Mouse (Mus musculus): ENCODE results near the gene Isca1. TPM values are rescaled to one million over a fixed set of nuclear protein-coding genes. Genes with fewer than 3 reads are reported as not detected.

Isca1 gene
- polyA plus RNA-seq (2016; fragmentation: Nextera tagmentation; extraction: Ambion mirVana), result 155 and 159 TPM in 2 replicates

DNA sequence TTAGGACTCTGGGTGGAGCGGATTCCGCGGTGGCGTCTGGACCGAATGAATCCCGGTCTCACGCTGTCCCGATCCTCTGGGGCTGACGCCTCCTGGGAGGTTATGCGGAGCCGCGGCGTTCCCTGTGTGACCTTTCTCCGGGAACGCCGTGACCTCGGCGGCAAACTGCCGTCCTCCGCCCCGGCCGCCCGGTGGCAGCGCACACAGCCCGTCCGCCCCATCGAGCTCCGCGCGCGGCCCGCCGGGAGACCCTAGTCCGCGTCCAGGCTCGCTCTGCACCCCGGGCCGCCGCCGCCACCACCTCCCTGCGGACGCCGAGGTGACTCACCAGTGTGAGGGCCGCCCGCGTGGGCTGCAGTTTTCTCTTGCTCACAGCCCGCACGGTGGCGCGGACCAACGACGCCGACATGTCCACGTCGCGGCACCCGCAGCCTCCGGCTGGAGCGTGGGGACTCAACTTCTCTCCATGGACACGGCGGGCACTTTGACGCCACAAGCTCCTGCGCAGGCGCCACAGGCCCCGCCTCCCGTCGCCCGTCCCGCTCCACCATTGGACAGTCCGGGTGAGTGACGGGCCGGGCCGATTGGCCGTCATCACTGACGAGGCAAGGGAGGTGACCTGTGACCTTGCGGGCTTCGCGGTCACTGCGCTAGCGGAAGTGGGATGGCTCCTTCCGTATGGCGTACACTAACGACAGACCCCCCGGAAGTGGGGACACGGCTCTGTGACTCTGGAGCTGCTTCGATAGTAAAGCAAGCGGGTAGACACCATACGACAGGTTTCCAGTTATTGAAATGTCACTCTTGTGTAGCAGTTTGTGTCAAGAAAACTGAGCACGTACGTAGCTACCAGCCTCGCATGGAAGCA lies at the start of gene Isca1:
Isca1 (minus strand) TSS at position 515 of the 868 bp plus-strand sequence.
- peak; percentile 96 for ATAC-seq (ENCODE audit: insufficient number of reproducible peaks, low FRiP score)

DNA sequence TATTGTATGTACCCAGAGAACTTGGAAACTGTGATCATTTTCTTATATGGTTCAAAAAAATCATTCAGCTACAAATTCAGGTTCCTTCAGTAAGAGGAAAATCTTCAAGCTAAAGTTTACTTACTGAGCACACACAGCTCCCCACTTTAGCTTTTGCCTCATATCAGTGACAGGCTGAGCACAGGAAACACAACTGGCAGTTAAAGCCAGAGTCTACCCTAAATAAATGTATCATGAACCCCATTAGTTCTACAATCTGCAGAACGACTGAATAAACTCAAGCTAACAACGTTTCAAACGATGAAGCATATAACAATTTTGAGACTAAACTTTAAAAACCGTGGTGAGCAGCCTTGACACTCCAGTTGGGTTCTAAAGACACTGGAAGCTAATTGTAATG lies 47.7 kb upstream of the Isca1 start:
- Histone ChIP-seq H3K27ac (ENCODE audit: poor library complexity, severe bottlenecking) (no peak overlapping the region), H3K4me3 (no peak overlapping the region), H3K36me3 (peaks cover 61% of the 10 kb centered on the region), H3K4me2 (no peak overlapping the region), H3K9me3 (replicated peaks) (no peaks in the 10 kb centered on the region), H3K4me1 (replicated peaks) (peaks cover 39% of the 10 kb centered on the region), H3K9ac (no peak overlapping the region), H3K27me3 (replicated peaks) (no peaks in the 10 kb centered on the region)
- WGBS, result 83% methylated on average over 4 of the region's 4 CpGs
- ATAC-seq (ENCODE audit: insufficient number of reproducible peaks, low FRiP score), result no peak

More for the DNA sequence above, at the start of gene Isca1:
- peak within 1 kb of the TSS; percentile 91 for H3K4me3 ChIP-seq
- peak within 1 kb of the TSS; percentile 81 for H3K4me2 ChIP-seq
- H3K27ac ChIP-seq (ENCODE audit: poor library complexity, severe bottlenecking), result peak within 1 kb of the TSS; percentile 99
- peaks cover 17% of the 10 kb centered on the region for H3K36me3 ChIP-seq
- peak within 1 kb of the TSS; percentile 96 for H3K9ac ChIP-seq
- WGBS, result under 1% methylated on average over 91 of the region's 91 CpGs
- no peaks in the 10 kb centered on the region for H3K9me3 ChIP-seq (replicated peaks)
- no peaks in the 10 kb centered on the region for H3K27me3 ChIP-seq (replicated peaks)
- H3K4me1 ChIP-seq (replicated peaks), result peaks cover 47% of the 10 kb centered on the region

DNA sequence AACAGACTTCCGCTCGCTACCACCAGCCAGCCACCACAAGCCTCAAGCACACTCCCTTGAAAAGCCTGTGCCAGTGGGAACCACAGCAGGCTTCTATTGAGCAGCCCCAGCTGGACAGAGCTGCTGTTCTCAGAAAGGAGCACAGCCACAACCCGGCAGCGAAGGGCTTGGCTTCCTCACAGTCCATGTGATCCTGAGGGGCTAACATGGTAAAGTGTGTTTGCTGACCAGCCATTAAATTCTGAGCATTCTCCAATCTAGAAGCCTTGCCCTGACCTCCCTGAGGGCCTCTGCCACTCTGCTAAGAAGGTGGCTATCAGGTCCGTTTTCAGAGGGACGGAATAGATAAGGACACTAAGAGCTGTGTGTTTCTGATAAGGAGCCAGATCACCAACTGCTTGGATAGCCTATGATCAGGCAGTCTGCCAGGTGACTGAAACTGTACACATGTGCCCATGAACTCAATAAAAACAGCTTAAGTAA lies 44.5 kb upstream of the Isca1 start:
- H3K4me2 ChIP-seq, result 0 out of 2 replicates have a peak overlapping the region, but pooled peaks have one; percentile 8
- H3K4me3 ChIP-seq, result no peak overlapping the region
- peaks cover 77% of the 10 kb centered on the region for H3K36me3 ChIP-seq
- H3K9ac ChIP-seq, result no peak overlapping the region
- 29% methylated on average over 6 of the region's 6 CpGs for WGBS
- peak overlapping the region; percentile 70 for H3K27ac ChIP-seq (ENCODE audit: poor library complexity, severe bottlenecking)
- H3K27me3 ChIP-seq (replicated peaks), result no peaks in the 10 kb centered on the region
- peak; percentile 94 for ATAC-seq (ENCODE audit: insufficient number of reproducible peaks, low FRiP score)
- peaks cover 19% of the 10 kb centered on the region for H3K4me1 ChIP-seq (replicated peaks)
- H3K9me3 ChIP-seq (replicated peaks), result no peaks in the 10 kb centered on the region

DNA sequence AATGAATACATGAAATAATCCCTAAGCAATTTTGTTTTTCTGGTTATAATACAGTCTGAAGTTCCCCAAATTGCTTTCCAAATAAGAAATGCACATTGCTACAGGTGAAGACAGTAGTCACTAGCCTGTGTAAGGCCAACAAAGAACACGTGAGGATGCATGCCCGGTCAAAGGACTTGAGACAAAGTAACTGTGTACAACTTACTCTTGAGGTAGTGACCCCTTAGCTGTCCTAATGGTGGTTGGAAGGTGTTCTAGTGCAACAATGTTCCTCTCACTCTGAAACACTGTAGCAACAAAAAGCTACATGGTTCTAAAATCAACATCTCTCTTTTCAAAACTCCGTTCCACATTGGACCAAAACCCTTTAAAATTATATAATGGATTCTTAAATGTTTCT lies 42.0 kb upstream of the Isca1 start:
- ATAC-seq (ENCODE audit: insufficient number of reproducible peaks, low FRiP score), result no peak
- Histone ChIP-seq H3K27ac (ENCODE audit: poor library complexity, severe bottlenecking) (no peak overlapping the region), H3K4me1 (replicated peaks) (peaks cover 8% of the 10 kb centered on the region), H3K4me3 (no peak overlapping the region), H3K9ac (no peak overlapping the region), H3K36me3 (peaks cover 87% of the 10 kb centered on the region), H3K4me2 (no peak overlapping the region), H3K27me3 (replicated peaks) (no peaks in the 10 kb centered on the region), H3K9me3 (replicated peaks) (no peaks in the 10 kb centered on the region)
- WGBS, result 97% methylated on average over 3 of the region's 3 CpGs

DNA sequence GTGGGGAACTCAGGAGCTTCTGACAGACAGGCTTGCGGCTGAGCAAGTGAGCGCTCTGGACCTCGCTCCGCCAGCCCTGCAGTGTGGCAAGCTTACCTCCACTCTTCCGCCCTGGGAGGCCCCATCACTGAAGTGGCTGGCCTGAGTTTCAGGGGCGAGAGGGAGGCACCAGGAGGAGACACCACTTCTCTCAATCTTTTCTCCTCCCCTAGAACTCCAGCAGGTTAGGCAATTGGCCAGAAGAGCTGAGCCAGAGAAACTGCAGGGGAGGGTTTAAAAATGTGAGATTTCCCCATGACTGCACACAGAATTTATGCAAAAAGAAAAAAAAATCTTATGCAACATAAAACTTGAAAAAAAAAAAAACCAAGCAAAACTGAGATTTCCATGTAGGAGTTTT lies 31.4 kb upstream of the Isca1 start:
- no peaks in the 10 kb centered on the region for H3K9me3 ChIP-seq (replicated peaks)
- no peak overlapping the region for H3K9ac ChIP-seq
- no peaks in the 10 kb centered on the region for H3K27me3 ChIP-seq (replicated peaks)
- no peak overlapping the region for H3K4me3 ChIP-seq
- H3K27ac ChIP-seq (ENCODE audit: poor library complexity, severe bottlenecking), result no peak overlapping the region
- no peak for ATAC-seq (ENCODE audit: insufficient number of reproducible peaks, low FRiP score)
- 0 out of 2 replicates have a peak, but pooled peaks cover 3% of the 10 kb centered on the region for H3K4me1 ChIP-seq (replicated peaks)
- H3K36me3 ChIP-seq, result peaks cover 96% of the 10 kb centered on the region
- 81% methylated on average over 6 of the region's 6 CpGs for WGBS
- no peak overlapping the region for H3K4me2 ChIP-seq

DNA sequence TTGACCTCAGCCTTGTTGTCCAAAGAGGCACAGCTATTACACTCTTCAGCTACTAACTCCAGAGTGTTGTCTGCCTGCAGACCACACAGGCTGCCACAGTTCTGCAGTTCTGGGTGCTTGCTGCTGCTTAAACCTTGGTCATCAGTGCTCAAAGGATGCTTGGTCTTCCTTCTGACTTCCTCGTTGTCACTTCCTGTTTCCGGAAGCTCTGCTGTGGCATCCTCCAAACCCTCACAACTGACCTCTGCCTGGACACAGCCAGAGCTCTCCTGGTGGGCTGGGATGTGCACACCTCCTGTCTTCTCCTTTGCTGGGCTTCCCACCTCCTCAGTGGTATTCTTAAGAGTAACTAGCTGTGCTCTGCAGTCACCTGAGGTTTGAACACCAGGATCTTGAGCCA lies 30.5 kb upstream of the Isca1 start:
- Histone ChIP-seq H3K27me3 (replicated peaks) (no peaks in the 10 kb centered on the region), H3K4me3 (no peak overlapping the region), H3K9me3 (replicated peaks) (no peaks in the 10 kb centered on the region), H3K36me3 (peaks cover 96% of the 10 kb centered on the region), H3K9ac (no peak overlapping the region), H3K4me1 (replicated peaks) (0 out of 2 replicates have a peak, but pooled peaks cover 3% of the 10 kb centered on the region), H3K27ac (ENCODE audit: poor library complexity, severe bottlenecking) (no peak overlapping the region), H3K4me2 (no peak overlapping the region)
- no peak for ATAC-seq (ENCODE audit: insufficient number of reproducible peaks, low FRiP score)
- 68% methylated on average over 2 of the region's 2 CpGs for WGBS

DNA sequence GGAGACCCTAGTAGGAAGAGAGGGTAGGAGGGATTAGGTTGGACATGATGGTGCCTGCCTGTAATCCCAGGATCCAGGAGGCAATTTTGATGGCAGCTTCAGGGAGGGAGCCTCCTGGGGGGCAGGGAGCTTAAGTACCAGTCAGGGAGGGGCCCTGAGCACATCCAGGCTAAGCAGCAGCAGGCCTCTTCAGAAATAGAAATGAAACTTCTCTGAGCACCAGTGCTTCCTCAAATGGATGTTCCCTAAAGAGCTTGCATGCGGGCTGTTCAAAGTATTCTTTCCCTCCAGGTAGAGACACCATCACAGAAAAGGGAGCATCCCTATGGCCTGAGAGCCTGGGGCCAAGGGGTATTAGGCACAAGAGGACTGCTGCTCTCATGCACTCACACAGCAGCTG lies 28.7 kb upstream of the Isca1 start:
- H3K4me1 ChIP-seq (replicated peaks), result 0 out of 2 replicates have a peak, but pooled peaks cover 3% of the 10 kb centered on the region
- 96% methylated on average over 1 of the region's 1 CpGs for WGBS
- H3K4me3 ChIP-seq, result no peak overlapping the region
- no peaks in the 10 kb centered on the region for H3K27me3 ChIP-seq (replicated peaks)
- peaks cover 93% of the 10 kb centered on the region for H3K36me3 ChIP-seq
- H3K9ac ChIP-seq, result no peak overlapping the region
- H3K9me3 ChIP-seq (replicated peaks), result no peaks in the 10 kb centered on the region
- no peak for ATAC-seq (ENCODE audit: insufficient number of reproducible peaks, low FRiP score)
- no peak overlapping the region for H3K4me2 ChIP-seq
- H3K27ac ChIP-seq (ENCODE audit: poor library complexity, severe bottlenecking), result no peak overlapping the region

DNA sequence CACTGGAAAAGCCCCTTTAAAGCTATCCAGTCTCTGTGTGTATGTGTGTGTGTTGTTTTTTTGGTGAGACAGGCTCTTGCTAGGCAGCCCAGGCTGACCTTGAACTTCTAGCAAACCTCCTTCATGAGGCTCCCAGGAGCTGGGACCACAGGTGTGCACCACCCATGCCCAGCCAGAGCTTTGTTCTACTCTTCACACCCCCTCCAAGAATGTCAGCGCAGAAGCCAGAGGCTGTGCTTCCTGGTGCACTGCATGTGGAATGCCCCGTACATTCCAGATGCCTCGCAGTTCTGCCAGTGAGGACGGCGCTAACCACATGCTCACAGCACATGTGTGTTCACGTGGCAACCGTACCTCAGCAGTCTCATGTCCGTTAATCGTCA lies 26.8 kb upstream of the Isca1 start:
- Histone ChIP-seq H3K27ac (ENCODE audit: poor library complexity, severe bottlenecking) (no peak overlapping the region), H3K27me3 (replicated peaks) (no peaks in the 10 kb centered on the region), H3K4me1 (replicated peaks) (0 out of 2 replicates have a peak, but pooled peaks cover 3% of the 10 kb centered on the region), H3K9me3 (replicated peaks) (no peaks in the 10 kb centered on the region), H3K9ac (no peak overlapping the region), H3K4me3 (no peak overlapping the region), H3K4me2 (no peak overlapping the region), H3K36me3 (peaks cover 90% of the 10 kb centered on the region)
- WGBS, result 91% methylated on average over 9 of the region's 9 CpGs
- no peak for ATAC-seq (ENCODE audit: insufficient number of reproducible peaks, low FRiP score)

DNA sequence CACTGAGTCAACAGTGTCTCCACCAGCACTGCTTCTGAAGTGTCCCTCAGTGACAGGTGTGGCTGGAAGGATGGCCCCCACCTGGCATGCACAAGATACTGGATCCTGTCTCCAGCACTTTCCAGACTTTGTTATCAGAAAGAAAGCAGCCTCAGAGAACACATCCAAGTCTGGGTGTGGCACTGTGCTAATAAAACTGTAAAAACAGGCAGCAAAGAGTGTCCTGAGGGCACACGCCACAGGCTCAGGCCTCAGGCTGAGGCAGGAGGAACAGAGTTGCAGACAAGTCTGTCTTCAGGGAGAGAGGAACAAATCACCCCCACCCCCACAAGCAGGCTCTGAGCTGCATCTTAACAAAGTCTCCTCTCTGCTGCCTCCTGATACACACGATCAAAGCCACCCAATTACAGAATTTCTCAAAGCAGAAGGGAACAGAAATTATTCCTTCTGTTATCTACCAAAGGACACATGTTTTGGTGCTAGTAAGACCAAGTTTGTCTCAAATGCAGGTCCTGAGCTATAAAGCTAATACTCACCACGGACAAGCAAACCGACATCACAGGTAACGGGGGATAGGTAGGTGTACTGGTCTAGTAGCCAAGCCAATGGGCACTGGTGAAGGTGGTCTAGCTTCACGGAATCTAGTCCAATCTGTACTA lies 26.3 kb upstream of the Isca1 start:
- Histone ChIP-seq H3K9me3 (replicated peaks) (no peaks in the 10 kb centered on the region), H3K4me2 (no peak overlapping the region), H3K9ac (no peak overlapping the region), H3K27ac (ENCODE audit: poor library complexity, severe bottlenecking) (no peak overlapping the region), H3K4me1 (replicated peaks) (0 out of 2 replicates have a peak, but pooled peaks cover 3% of the 10 kb centered on the region), H3K4me3 (no peak overlapping the region), H3K36me3 (peaks cover 89% of the 10 kb centered on the region), H3K27me3 (replicated peaks) (no peaks in the 10 kb centered on the region)
- ATAC-seq (ENCODE audit: insufficient number of reproducible peaks, low FRiP score), result peak; percentile 84
- 85% methylated on average over 6 of the region's 6 CpGs for WGBS

DNA sequence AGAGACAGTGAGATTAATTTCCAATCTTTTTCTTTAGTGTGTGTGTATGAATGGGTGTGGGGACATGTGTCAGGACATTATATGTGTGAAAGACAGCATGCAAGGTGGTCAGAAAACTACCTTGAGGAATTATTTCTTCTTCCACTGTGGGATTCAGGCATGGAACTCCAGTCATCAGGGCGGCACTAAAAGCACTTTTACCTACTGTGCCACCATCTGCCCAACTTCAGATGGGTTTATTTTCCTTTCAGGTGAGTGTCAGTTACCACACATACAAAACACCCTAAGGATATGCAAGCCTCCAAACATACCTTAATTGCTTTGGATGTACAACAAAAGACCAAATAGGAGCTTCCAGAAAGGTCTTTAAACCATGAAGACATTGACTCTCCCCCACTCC lies 25.2 kb upstream of the Isca1 start:
- H3K4me2 ChIP-seq, result no peak overlapping the region
- no peaks in the 10 kb centered on the region for H3K4me1 ChIP-seq (replicated peaks)
- no peaks in the 10 kb centered on the region for H3K9me3 ChIP-seq (replicated peaks)
- H3K27ac ChIP-seq (ENCODE audit: poor library complexity, severe bottlenecking), result no peak overlapping the region
- no peak overlapping the region for H3K9ac ChIP-seq
- H3K27me3 ChIP-seq (replicated peaks), result no peaks in the 10 kb centered on the region
- peaks cover 89% of the 10 kb centered on the region for H3K36me3 ChIP-seq
- WGBS, result 85% methylated on average over 1 of the region's 1 CpGs
- ATAC-seq (ENCODE audit: insufficient number of reproducible peaks, low FRiP score), result no peak
- H3K4me3 ChIP-seq, result no peak overlapping the region

DNA sequence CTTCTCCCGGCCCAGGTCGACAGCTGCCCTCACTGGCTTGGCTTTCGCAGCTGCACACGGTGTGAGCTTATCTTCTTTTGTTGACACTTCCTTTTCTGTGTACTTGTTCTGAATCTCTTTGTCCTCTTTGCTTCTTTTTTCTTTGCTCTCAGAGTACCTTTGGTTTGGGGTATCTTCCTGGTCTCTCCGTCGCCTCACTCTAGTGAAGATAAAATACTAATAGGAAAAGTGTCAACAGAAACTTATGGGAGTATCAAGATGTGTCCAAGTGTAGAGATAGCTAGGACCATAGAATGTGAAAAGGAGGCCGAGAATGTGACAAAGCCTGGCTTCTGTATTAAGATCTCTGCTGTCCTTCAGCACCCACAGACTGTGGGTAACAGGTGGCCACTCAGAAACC lies 12.5 kb upstream of the Isca1 start, which contains the start of gene Gm49354:
Gm49354 (minus strand) TSS at position 101 of the 400 bp plus-strand sequence.
- Histone ChIP-seq H3K27ac (ENCODE audit: poor library complexity, severe bottlenecking) (no peak within 1 kb of the TSS), H3K27me3 (replicated peaks) (no peaks in the 10 kb centered on the region), H3K4me1 (replicated peaks) (no peaks in the 10 kb centered on the region), H3K9me3 (replicated peaks) (no peaks in the 10 kb centered on the region), H3K4me2 (no peak within 1 kb of the TSS), H3K4me3 (no peak within 1 kb of the TSS), H3K9ac (no peak within 1 kb of the TSS), H3K36me3 (peaks cover 96% of the 10 kb centered on the region)
- whole genome bisulfite sequencing, result 80% methylated on average over 7 of the region's 7 CpGs
- ATAC-seq (ENCODE audit: insufficient number of reproducible peaks, low FRiP score), result no peak
